Mouse (Mus musculus) urinary bladder, postnatal 10 days (tissue): ENCODE data around the gene Cdan1.
"Not testable (repeated sequence)": the region's sequence is repeated elsewhere in the genome, so short reads cannot be mapped to it uniquely, and the experiment has no call there.

Experiments
- DNase-seq: peaks from one replicate; pipeline ENCODE4 v3.0.0; 2022; ENCODE audit warnings: low spot score

Gene Cdan1

DNA sequence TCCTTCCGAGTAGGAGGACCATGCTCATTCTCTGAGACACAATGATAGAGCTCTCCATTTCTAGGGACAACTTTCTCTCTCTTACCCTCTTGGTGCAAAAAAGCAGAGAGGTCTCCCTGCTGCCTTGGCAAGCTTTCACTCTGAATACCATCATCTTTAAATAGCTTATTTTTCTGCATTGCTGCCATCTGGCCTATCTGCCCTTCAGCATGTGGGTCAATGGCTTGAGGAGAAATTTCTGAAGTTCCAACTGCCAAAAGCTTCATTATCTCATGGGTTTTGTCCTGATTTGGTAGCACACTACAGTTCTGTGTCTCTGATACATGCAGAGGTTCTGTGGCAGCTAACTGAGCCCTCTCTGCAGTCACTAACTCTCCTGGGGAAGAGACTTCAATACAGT, 104.4 kb downstream of the Cdan1 start:
- DNase-seq = no peak

DNA sequence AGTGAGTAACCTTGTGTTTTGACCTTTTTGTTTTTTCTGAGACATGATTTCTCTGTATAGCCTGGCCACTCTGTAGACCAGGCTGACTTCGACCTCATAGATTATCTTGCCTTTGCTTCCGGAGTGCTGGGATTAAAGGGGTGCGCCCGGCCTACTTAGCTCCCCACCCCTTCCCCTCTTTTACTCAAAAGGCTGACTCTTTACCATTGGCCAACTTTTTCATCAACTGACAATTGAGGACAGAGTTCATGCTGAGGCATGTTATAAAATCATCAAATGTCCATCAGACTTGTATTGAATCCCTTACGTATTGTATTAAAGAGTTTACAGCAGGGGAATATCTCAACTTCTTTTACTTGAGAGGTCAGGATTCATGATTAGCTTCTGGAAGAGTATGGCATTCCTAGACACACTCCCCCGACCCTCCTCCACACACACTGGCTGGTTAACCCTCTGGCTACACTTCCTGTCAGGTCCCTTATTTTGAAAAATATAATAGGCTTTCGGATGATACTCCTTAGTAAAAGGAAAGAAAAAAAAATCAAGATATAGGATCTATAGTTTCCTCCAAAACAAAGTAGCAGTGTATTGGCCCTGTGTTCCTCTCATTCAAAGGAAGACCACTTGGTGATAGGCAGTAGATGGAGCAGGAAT, 117.9 kb downstream of the Cdan1 start:
- no peak for DNase-seq

- peak; percentile 71 for DNase-seq
Measured at GRCm38 (mm10) chr2:120731167-120731862, 118.6 kb downstream of the Cdan1 start.

DNA sequence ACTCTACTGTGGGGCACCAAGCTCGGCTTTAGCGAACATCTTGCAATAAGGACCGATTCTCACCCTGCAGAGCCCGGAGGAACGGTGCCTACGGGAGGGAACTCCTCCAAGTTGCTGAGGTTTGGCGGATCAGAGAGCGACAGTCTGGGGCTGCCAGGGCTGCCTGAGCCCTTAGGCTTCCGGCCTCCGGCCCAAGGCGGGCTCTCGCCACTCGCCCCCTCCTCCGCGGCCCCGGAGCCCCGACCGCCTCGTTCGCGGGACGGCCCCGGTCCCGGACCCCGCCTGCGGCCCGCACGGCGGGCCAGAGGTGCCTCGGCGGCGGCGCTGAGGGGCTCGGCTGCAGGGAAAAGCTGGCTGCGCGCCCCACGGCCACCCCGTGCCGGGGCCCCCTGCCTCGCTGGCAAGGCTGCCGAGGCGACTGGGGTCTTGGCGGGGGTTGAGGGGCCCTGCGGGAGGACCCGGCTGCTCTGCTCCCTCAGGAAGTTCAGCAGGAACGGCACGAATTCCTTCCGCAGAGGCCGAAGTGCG, 119.2 kb downstream of the Cdan1 start:
- DNase-seq = no peak

DNA sequence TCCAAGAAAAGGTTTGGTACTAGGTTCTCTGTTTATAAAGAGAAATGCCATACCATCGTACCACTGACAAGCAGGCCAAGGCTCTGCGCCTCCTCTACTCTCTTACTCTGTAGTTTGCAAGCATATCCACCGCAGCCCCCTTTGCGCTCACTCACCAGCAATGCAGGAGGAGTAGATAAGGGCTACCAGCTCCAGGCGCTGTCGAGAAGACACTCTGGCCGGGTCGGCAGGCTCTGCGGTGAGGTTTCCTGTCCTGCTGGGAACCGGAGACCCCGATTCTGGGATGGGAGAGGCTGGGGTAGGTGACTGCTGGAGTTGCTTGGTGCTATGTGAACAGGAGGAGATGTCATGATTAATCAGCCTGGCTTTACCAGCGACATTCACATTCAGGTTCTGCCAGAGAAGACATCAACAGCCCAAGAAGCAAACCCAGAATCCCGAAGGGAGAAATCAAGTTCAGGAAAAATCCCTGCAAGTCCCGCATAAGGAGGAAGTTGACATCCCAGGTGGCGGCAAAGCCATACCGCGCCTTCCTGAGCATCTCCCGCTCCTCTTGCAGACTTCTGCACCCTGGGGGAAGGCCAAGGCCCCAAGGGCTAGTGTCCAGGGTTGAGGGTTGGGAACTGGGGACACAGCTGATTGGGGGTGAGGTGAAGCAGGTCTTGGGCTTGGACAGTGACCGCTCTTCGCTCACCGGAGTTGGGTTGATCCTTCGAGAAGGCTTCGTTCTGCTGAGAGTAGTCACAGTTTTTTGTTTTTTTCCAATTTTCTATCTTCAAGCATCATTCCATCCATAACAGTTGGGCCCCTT, 119.9 kb downstream of the Cdan1 start:
- DNase-seq = no peak

DNA sequence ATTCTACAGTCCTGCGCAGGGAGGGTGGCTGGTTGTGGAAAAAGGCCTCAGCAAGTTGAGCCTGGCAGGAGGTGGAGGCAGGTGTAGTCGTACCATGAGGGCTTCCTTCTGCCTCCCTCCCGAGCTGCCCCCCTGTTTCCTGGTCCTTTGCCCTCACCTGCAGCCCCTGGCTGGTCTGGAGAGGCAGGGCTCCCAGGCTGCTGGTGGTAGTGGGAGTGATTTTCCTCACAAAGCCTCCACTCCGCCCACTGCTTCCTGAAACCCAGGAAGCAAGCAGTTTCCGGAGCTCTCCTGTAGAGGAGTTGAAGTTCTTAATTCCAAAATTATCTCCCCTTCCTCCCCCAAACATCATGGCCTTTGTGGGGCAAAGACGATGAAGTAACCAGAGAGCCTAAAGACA, 125.8 kb downstream of the Cdan1 start:
- no peak for DNase-seq

GRCm38 (mm10) chr2:120723621-120724020, 126.3 kb downstream of the Cdan1 start:
- no peak for DNase-seq

- no peak for DNase-seq
Measured at GRCm38 (mm10) chr2:120722491-120722890, 127.4 kb downstream of the Cdan1 start.

DNA sequence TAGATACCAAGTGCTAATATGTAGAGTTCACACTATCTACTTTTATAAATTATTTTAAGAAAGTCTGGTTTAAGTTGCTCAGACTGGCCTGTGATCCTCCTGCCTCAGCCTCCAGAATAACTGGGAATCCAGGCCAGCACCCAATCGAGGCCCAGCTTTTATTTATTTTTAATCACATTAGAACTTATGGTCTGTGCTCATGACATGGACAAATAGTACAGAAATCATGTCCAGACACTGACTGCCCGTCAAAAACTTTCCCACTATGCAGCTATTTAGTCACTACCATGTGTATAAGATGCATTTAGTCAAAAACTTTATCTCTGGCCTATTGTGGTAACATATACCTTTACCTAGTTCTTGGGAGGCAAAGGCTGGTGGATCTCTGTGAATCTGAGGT, 128.0 kb downstream of the Cdan1 start:
- DNase-seq = no peak

GRCm38 (mm10) chr2:120720821-120721220, 129.1 kb downstream of the Cdan1 start:
- DNase-seq = no peak

DNA sequence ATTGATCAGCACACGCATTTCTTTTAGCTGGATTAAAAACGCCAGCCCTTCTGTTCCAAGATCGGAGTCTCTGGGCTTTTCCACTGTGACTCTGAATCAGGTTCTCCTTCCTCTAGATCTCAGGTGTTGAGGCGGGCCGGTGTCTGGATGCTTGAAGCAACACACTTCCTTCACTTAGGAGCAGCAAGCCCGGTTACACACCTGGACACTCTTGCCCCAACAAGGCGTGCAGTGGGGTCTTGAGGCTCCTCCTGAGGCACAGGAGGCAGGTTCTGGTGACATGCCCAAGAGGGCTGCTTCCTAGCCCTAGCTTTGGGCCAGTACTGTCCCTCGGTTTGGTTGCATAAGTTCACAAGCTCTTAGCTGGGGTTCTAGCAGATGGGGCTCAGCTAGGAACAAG, 131.4 kb downstream of the Cdan1 start:
- no peak for DNase-seq

- peak; percentile 1 for DNase-seq
Measured at GRCm38 (mm10) chr2:120713441-120713840, 136.5 kb downstream of the Cdan1 start.

DNA sequence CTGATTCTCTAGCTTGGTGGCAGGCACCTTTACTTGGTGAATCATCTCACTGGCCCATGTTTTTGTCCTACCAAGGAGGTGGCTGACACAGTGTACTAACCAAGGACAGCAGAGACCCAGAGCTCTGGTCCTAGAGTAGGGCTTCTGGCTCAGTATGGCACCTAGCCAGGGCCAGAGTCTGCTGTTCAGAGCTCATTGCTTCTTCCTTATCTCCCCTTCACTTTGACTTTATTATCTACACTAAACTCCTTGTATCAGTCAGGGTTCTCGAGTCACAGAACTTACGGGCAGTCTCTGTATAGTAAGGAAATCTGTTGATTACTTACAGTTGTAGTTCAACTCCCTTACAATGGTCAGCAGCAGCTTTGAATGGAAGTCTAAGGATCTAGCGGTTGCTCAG, 139.0 kb downstream of the Cdan1 start:
- DNase-seq = no peak

- DNase-seq = no peak
Measured at GRCm38 (mm10) chr2:120710154-120710553, 139.8 kb downstream of the Cdan1 start.

- DNase-seq = no peak
Measured at GRCm38 (mm10) chr2:120707041-120707440, 142.9 kb downstream of the Cdan1 start.

DNA sequence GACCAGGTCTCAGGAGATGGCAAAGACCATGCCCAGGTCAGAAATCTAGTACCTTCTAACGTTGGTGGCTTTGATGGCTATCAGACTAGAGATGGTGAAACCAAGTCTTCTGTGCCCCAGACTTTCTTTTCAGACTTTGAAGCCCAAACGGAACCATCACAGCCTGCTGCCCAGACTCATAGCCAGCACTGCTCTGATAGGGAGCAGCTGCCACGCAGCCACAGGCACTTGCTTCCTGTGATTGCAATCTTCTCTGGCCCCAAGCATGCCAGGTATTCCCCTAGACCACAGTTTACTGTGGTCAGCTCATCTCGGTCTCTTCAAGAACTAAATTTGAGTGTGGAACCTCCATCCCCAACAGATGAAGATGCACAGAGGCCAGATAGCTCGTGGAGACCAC, 147.3 kb downstream of the Cdan1 start:
- no peak for DNase-seq

- DNase-seq = no peak
Measured at GRCm38 (mm10) chr2:120700379-120700885, 149.5 kb downstream of the Cdan1 start.

- no peak for DNase-seq
Measured at GRCm38 (mm10) chr2:120697767-120698166, 152.2 kb downstream of the Cdan1 start.

GRCm38 (mm10) chr2:120681151-120681550, 168.8 kb downstream of the Cdan1 start:
- DNase-seq = not testable (repeated sequence)

GRCm38 (mm10) chr2:120670253-120670652, 179.7 kb downstream of the Cdan1 start:
- DNase-seq = no peak

GRCm38 (mm10) chr2:120667446-120667845, 182.5 kb downstream of the Cdan1 start:
- DNase-seq = no peak
